Mouse (Mus musculus) liver, embryonic 15.5 days (tissue): ENCODE data around the gene Strap. TPM values are rescaled to one million over a fixed set of nuclear protein-coding genes. Genes with fewer than 3 reads are reported as not detected.

ENCODE experiments used
- ATAC-seq: fragments of 200-750 bp; cut with Nextera tagmentation; 2 replicates; pipeline ENCODE4 v1.8.0; 2017; ENCODE audit warnings: moderate number of reproducible peaks, mild to moderate bottlenecking, moderate library complexity; ENCODE audit not compliant: insufficient read depth
- H3K27ac ChIP-seq: fragments of 300-500 bp; sonication (generic); replicated peaks from 2 replicates; pipeline ENCODE4 v1.5.1; 2015; ENCODE audit warnings: mild to moderate bottlenecking, inconsistent platforms
- H3K27me3 ChIP-seq: fragments of 300-500 bp; sonication (generic); 2 replicates; pipeline ENCODE4 v1.6.1; 2015; ENCODE audit warnings: mild to moderate bottlenecking, inconsistent platforms
- H3K36me3 ChIP-seq: fragments of 300-500 bp; sonication (generic); replicated peaks from 2 replicates; pipeline ENCODE4 v1.6.1; 2015; ENCODE audit warnings: moderate library complexity, mild to moderate bottlenecking, inconsistent platforms
- H3K4me1 ChIP-seq: fragments of 300-500 bp; sonication (generic); replicated peaks from 2 replicates; pipeline ENCODE4 v1.6.1; 2015; ENCODE audit warnings: inconsistent platforms
- H3K4me2 ChIP-seq: fragments of 300-500 bp; sonication (generic); 2 replicates; pipeline ENCODE4 v1.6.1; 2015; ENCODE audit warnings: moderate library complexity, mild to moderate bottlenecking, inconsistent platforms
- H3K4me3 ChIP-seq: fragments of 300-500 bp; sonication (generic); replicated peaks from 2 replicates; pipeline ENCODE4 v1.5.1; 2015; ENCODE audit warnings: mild to moderate bottlenecking, inconsistent platforms
- H3K9ac ChIP-seq: fragments of 300-500 bp; sonication (generic); 2 replicates; pipeline ENCODE4 v1.6.1; 2015; ENCODE audit warnings: moderate library complexity, mild to moderate bottlenecking, inconsistent platforms
- H3K9me3 ChIP-seq: fragments of 300-500 bp; sonication (generic); replicated peaks from 2 replicates; pipeline ENCODE4 v1.6.1; 2016; ENCODE audit warnings: inconsistent platforms
- WGBS: fragments of 180-500 bp; shearing (Covaris S2); methylation state at CpG from one replicate; pipeline ENCODE4 v1.1.7; 2015; ENCODE audit warnings: mixed read lengths; ENCODE audit not compliant: insufficient replicate concordance; 5-methylcytosine and 5-hydroxymethylcytosine counted together
- polyA plus RNA-seq: library from polyadenylated mRNA; unstranded; fragments of >200 nt; fragmentation: Nextera tagmentation; extraction: Ambion mirVana; gene quantifications from 2 replicates; pipeline ENCODE4 v1.2.1, GENCODE M21; 2015

The Strap gene
- polyA plus RNA-seq, 1 experiment from 2014 or later = 72.9 TPM

DNA sequence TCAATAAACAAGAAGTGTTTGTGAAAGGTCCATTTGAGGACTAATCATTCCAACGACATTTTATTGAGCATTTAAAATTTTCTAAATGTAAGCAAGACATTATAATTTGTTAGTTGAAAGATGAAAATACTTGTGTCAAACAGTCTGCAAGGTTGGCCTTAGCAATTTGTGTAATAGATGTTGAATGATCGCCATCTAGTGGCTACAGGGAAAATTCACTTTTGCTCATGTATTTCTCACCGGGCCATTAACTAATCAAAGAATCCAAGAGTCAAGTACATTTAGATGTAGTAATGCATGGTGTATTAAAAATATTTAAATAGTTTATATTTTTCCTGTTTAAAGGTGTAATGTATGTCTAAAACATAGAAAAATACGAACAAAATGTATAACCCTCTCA, 11.0 kb upstream of the Strap start:
- no peak overlapping the region for H3K4me3 ChIP-seq
- H3K27ac ChIP-seq = no peak overlapping the region
- no peaks in the 10 kb centered on the region for H3K36me3 ChIP-seq
- no peak for ATAC-seq
- no peak overlapping the region for H3K4me2 ChIP-seq
- no peaks in the 10 kb centered on the region for H3K9me3 ChIP-seq
- no peak overlapping the region for H3K9ac ChIP-seq
- H3K4me1 ChIP-seq = no peaks in the 10 kb centered on the region
- H3K27me3 ChIP-seq = 0 out of 2 replicates have a peak, but pooled peaks cover 5% of the 10 kb centered on the region
- 4% methylated on average over 4 of the region's 4 CpGs for WGBS

DNA sequence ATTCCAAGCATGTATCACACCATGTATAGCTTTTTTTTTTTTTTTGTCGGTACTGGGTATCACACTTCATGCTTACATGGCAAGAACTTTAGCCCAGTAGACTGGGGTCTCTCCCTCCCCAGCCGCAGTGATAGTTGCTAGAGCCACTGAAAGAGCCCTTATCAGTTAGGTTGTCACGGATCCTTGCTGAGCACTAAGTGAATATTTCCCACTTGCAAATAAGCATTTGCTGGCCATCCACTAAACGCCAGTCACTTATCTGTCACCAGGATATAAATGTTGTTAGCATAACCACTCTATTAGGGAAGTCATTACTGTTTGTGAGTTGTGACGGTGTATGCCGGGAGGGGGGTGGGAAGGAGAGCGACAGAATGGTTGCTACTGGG, 425 bp upstream of the Strap start:
- Histone ChIP-seq H3K27me3 (peaks cover 12% of the 10 kb centered on the region), H3K9me3 (no peaks in the 10 kb centered on the region), H3K4me2 (peak overlapping the region; percentile 92), H3K9ac (peak overlapping the region; percentile 87), H3K27ac (peak overlapping the region; percentile 88; the same call in 1 of the 2 replicates), H3K4me3 (peak overlapping the region; percentile 94), H3K36me3 (peaks cover 12% of the 10 kb centered on the region), H3K4me1 (peaks cover 31% of the 10 kb centered on the region)
- 1% methylated on average over 7 of the region's 7 CpGs for WGBS
- peak; percentile 26 for ATAC-seq

DNA sequence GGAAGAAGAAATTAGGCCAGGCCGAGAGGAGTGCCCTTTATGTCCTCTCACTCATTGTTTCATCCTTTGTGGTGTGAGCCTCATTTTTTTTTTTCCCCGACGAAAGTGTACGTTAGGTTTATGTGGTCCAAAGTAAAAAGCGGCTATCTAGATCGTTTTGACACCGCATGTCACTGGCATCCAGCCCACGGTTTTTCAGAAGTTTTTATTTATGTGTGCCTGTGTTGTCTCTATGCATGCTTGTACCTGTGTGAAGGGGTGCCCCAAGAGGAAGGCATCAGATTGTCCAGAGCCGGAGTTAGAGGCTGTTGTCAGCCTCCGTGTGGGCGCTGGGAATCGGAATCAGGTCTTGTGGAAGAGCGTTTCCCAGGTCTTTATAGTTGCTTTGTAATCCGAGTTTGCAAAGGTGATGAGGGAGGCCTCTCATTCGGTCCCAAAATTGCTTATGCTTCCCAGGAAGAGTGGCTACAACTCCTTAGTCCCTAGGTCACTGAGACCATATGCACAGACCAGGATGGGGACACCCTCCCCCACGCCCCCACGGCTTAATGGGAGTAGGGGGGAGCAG, 877 bp downstream of the Strap start:
- WGBS = 6% methylated on average over 17 of the region's 17 CpGs
- Histone ChIP-seq H3K36me3 (peaks cover 25% of the 10 kb centered on the region), H3K27ac (peak overlapping the region; percentile 88), H3K27me3 (peaks cover 9% of the 10 kb centered on the region), H3K4me3 (peak overlapping the region; percentile 94), H3K4me2 (peak overlapping the region; percentile 92), H3K4me1 (peaks cover 39% of the 10 kb centered on the region), H3K9ac (peak overlapping the region; percentile 87), H3K9me3 (no peaks in the 10 kb centered on the region)
- ATAC-seq = no peak

- Histone ChIP-seq H3K9ac (no peak overlapping the region), H3K27ac (no peak overlapping the region), H3K27me3 (no peaks in the 10 kb centered on the region), H3K4me2 (0 out of 2 replicates have a peak overlapping the region, but pooled peaks have one; percentile 18), H3K36me3 (peaks cover 73% of the 10 kb centered on the region), H3K4me3 (no peak overlapping the region), H3K9me3 (no peaks in the 10 kb centered on the region), H3K4me1 (peaks cover 36% of the 10 kb centered on the region)
- 84% methylated on average over 2 of the region's 2 CpGs for WGBS
- peak; percentile 73 for ATAC-seq
Measured at GRCm38 (mm10) chr6:137740972-137741371, 6.1 kb downstream of the Strap start.

DNA sequence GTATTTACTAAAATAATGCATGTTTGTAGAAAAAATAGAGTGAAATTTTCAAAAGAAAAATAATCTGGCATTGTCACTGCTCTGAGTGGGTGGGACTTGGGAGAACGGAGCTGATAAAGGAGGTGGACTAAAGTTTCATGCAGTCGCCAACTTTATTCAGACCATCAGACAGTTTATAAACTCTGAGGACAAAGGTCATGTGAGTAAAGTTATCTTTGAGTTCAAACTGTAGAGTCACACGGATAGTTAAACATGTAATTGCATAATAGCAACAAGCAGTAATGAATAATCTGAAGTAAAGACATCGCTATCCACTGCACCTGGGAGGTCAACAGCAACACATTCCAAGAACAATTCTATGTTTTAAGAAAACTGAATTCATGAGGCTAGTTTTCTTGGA, 9.8 kb downstream of the Strap start:
- Histone ChIP-seq H3K27ac (no peak overlapping the region), H3K9me3 (no peaks in the 10 kb centered on the region), H3K9ac (no peak overlapping the region), H3K4me3 (no peak overlapping the region), H3K4me1 (peaks cover 17% of the 10 kb centered on the region), H3K36me3 (peaks cover 88% of the 10 kb centered on the region), H3K27me3 (no peaks in the 10 kb centered on the region), H3K4me2 (no peak overlapping the region)
- ATAC-seq = no peak
- 70% methylated on average over 4 of the region's 4 CpGs for WGBS

GRCm38 (mm10) chr6:137747174-137747928, 12.5 kb downstream of the Strap start:
- Histone ChIP-seq H3K4me3 (no peak overlapping the region), H3K9me3 (no peaks in the 10 kb centered on the region), H3K9ac (no peak overlapping the region), H3K4me2 (no peak overlapping the region), H3K4me1 (peaks cover 3% of the 10 kb centered on the region), H3K27me3 (no peaks in the 10 kb centered on the region), H3K27ac (no peak overlapping the region), H3K36me3 (peaks cover 82% of the 10 kb centered on the region)
- WGBS = 66% methylated on average over 5 of the region's 5 CpGs
- ATAC-seq = no peak; the same call in 1 of the 2 replicates

DNA sequence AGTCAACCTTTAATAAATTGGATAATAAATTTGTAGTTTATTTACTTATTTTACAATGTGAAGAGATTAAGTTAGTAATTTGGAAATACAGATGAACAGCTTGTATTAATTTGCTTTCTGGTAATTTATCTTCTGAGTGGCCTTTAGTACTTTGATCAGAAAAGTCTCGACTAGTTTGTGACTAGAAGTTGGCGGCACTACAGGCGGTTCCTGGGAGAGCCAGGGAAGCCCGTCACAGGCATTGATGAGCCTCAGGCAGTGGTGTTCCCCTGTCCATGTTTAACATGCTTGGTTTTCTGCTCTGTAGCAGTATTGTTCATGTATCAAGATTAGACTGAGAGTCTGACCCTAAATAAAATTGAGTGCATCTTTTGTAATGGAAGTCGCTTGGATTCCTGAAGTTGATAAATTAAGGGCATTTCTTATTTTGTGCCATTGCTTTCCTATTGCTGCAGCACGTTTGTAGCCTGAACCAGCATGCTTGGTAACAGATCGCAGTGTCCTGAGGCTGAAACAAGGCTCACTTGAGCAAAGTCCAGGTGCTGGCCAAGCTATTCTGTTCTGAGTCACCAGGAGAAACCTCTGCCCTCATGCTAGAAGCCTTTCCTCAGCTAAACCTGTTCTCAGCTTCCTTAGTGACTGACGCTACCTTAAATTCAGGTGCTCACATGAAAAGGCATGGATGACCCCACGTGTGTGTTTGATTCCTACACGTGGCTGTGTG, 16.8 kb downstream of the Strap start:
- Histone ChIP-seq H3K9ac (no peak overlapping the region), H3K4me3 (no peak overlapping the region), H3K27me3 (no peaks in the 10 kb centered on the region), H3K27ac (no peak overlapping the region), H3K4me1 (peaks cover 16% of the 10 kb centered on the region), H3K4me2 (no peak overlapping the region), H3K9me3 (no peaks in the 10 kb centered on the region), H3K36me3 (peaks cover 50% of the 10 kb centered on the region)
- WGBS = 80% methylated on average over 10 of the region's 10 CpGs
- ATAC-seq = no peak

DNA sequence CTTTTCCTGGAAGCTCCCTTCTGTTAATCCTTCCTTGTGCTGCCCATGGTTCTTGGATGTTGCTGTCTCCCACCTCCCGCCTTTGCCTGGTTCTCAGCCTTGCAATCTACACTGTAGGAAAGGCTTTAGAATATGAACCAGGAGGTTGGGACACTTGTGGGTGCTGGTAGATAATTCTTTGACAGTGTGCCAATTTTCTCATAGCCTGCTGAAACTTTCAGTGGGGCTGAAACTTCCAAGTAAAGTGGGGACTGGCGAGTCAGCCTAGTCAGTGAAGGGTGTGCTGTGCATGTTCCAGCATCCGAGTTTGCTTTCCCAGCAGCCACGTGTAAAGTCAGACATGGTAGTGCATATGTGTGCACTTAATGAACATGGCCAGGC, 17.4 kb downstream of the Strap start:
- WGBS = 76% methylated on average over 4 of the region's 4 CpGs
- no peak for ATAC-seq
- Histone ChIP-seq H3K27ac (no peak overlapping the region), H3K36me3 (peaks cover 47% of the 10 kb centered on the region), H3K9me3 (no peaks in the 10 kb centered on the region), H3K4me2 (no peak overlapping the region), H3K9ac (no peak overlapping the region), H3K27me3 (no peaks in the 10 kb centered on the region), H3K4me3 (no peak overlapping the region), H3K4me1 (peaks cover 16% of the 10 kb centered on the region)

DNA sequence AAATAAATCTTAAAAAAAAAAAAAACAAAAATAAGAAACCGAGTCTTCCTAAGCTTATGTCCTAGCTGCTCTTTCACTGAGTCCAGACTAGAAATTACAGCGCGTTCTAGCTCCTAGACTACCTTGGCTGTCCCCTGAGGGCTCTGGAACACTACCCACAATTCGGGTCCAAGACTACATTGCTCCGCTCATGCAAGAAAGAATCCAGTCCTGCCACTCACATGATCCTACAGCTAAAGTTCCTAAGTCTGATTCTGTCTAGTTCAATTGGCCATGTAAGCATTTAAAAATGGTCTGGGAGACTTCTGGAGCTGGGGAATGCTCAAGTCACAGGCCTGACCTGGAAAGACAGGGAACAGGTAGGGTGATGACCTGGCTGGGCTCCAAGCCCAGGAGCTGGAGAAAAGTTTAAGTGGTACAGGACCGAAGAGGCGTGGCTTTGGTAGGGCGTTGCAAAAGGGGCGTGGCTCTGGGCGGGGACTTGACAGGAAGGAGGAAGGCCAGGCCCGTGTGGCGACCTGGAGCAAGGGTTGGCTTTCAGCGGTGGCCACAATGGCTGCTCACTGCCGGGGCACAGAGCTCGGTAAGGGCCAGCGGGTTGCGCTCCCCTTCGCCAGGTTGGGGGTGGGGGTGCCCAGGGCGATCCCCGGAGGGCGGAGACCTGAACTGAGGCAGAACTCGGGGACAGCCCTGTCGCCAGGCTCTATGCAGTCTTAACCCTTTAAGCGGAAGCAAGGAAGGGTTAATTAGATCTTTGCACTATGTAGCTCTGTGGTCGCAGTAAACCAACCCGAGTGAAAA, 19.4 kb downstream of the Strap start, which contains the start of gene Dera:
Gene Dera (plus strand): TSS at position 491 of the 801 bp plus-strand sequence.
- peak within 1 kb of the TSS; percentile 78 for H3K27ac ChIP-seq
- 11% methylated on average over 26 of the region's 26 CpGs for WGBS
- peaks cover 20% of the 10 kb centered on the region for H3K4me1 ChIP-seq
- no peaks in the 10 kb centered on the region for H3K27me3 ChIP-seq
- H3K36me3 ChIP-seq = peaks cover 29% of the 10 kb centered on the region
- H3K9me3 ChIP-seq = no peaks in the 10 kb centered on the region
- peak; percentile 91 for ATAC-seq
- H3K4me2 ChIP-seq = peak within 1 kb of the TSS; percentile 74
- peak within 1 kb of the TSS; percentile 75 for H3K4me3 ChIP-seq
- H3K9ac ChIP-seq = peak within 1 kb of the TSS; percentile 67

DNA sequence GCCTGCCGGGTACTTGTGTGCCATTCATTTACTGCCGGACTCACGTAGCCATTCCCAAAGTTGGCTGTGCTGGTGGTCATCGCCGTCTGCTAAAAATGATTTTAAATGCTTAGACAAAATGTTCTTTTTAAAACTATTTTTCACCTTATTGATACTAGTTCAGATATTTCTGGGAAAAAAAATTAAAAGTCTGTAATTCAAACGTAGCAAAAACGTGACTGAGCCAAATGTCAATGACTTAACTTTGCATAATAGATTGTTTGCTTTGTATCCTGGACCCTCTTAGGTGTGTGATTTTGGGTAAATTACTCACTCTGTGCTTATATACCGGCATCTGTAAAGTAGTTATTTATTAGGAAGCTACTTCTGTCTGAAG, 20.0 kb downstream of the Strap start:
- H3K4me1 ChIP-seq = peaks cover 23% of the 10 kb centered on the region
- peak overlapping the region; percentile 75 for H3K4me3 ChIP-seq
- H3K4me2 ChIP-seq = peak overlapping the region; percentile 74
- 3% methylated on average over 8 of the region's 8 CpGs for WGBS
- peaks cover 23% of the 10 kb centered on the region for H3K36me3 ChIP-seq
- no peaks in the 10 kb centered on the region for H3K9me3 ChIP-seq
- H3K27ac ChIP-seq = peak overlapping the region; percentile 78; the same call in 1 of the 2 replicates
- H3K27me3 ChIP-seq = no peaks in the 10 kb centered on the region
- H3K9ac ChIP-seq = peak overlapping the region; percentile 67
- ATAC-seq = no peak
